Mouse (Mus musculus) heart, postnatal 0 days (tissue): ENCODE results near the gene Tldc1. TPM values are rescaled to one million over a fixed set of nuclear protein-coding genes. Genes with fewer than 3 reads are reported as not detected.
A peak's percentile ranks its signal among the peaks of the same experiment; 100 is the strongest.

ENCODE experiments used
- ATAC-seq: fragments of 200-750 bp; cut with Nextera tagmentation; 2 replicates; pipeline ENCODE4 v1.8.0; 2017; ENCODE audit warnings: low read depth, moderate number of reproducible peaks, moderate library complexity; ENCODE audit not compliant: insufficient read depth
- DNase-seq: peaks from one replicate; pipeline ENCODE4 v3.0.0-alpha.2; 2016; ENCODE audit warnings: low spot score
- H3K27ac ChIP-seq: fragments of 300-500 bp; sonication (generic); 2 replicates; pipeline ENCODE4 v1.5.1; 2014; ENCODE audit warnings: low read depth, mild to moderate bottlenecking
- H3K27me3 ChIP-seq: fragments of 300-500 bp; sonication (generic); 2 replicates; pipeline ENCODE4 v1.6.1; 2014; ENCODE audit warnings: low read length, mixed read lengths; ENCODE audit not compliant: control insufficient read depth, insufficient read depth
- H3K36me3 ChIP-seq: fragments of 300-500 bp; sonication (generic); replicated peaks from 2 replicates; pipeline ENCODE4 v1.6.1; 2014; ENCODE audit warnings: low read length, mixed read lengths; ENCODE audit not compliant: control insufficient read depth, insufficient read depth
- H3K4me1 ChIP-seq: fragments of 300-500 bp; sonication (generic); 2 replicates; pipeline ENCODE4 v1.6.1; 2014; ENCODE audit warnings: antibody characterized with exemption; ENCODE audit not compliant: control insufficient read depth, insufficient read depth
- H3K4me2 ChIP-seq: fragments of 300-500 bp; sonication (generic); 2 replicates; pipeline ENCODE4 v1.6.1; 2014; ENCODE audit warnings: low read depth, mild to moderate bottlenecking, low read length, moderate library complexity
- H3K4me3 ChIP-seq: fragments of 300-500 bp; sonication (generic); 2 replicates; pipeline ENCODE4 v1.5.1; 2014; ENCODE audit warnings: low read depth, low read length
- H3K9ac ChIP-seq: fragments of 300-500 bp; sonication (generic); replicated peaks from 2 replicates; pipeline ENCODE4 v1.6.1; 2014; ENCODE audit warnings: low read depth, low read length, mixed read lengths
- H3K9me3 ChIP-seq: fragments of 300-500 bp; sonication (generic); replicated peaks from 2 replicates; pipeline ENCODE4 v1.6.1; 2016; ENCODE audit warnings: low read length; ENCODE audit not compliant: control insufficient read depth
- CTCF ChIP-seq: IDR thresholded peaks from 2 replicates; pipeline ENCODE4 v1.5.1; 2016; ENCODE audit warnings: antibody characterized with exemption, control low read depth, low read depth
- EP300 ChIP-seq: IDR thresholded peaks from 2 replicates; pipeline ENCODE4 v1.6.1; 2016; ENCODE audit warnings: antibody characterized with exemption, low read depth
- WGBS: fragments of 180-500 bp; shearing (Covaris S2); extraction: QIAGEN DNeasy Blood & Tissue Kit; methylation state at CpG from one replicate; pipeline ENCODE4 v1.1.7; 2014; 5-methylcytosine and 5-hydroxymethylcytosine counted together
- polyA plus RNA-seq: library from polyadenylated mRNA; unstranded; fragments of >200 nt; fragmentation: Nextera tagmentation; extraction: Ambion mirVana; gene quantifications from 2 replicates; pipeline ENCODE4 v1.2.1, GENCODE M21; 2015
- total RNA-seq: library from RNA; depleted of rRNA; stranded (reverse); fragments of >200 nt; gene quantifications from 2 replicates; pipeline ENCODE4 v1.2.3, GENCODE M21; 2014; ENCODE audit warnings: low replicate concordance

The Tldc1 gene
- total and polyA plus RNA-seq, 2 experiments from 2014 or later, result 12.1 to 28.6 TPM

- H3K9ac ChIP-seq, result no peak overlapping the region
- DNase-seq (no peak), ATAC-seq (no peak)
- no peaks in the 10 kb centered on the region for H3K9me3 ChIP-seq
- H3K4me3 ChIP-seq, result no peak overlapping the region
- 0 out of 2 replicates have a peak, but pooled peaks cover under 1% of the 10 kb centered on the region for H3K4me1 ChIP-seq
- no peak overlapping the region for H3K4me2 ChIP-seq
- no peaks in the 10 kb centered on the region for H3K36me3 ChIP-seq
- no peaks in the 10 kb centered on the region for H3K27me3 ChIP-seq
- no peak overlapping the region for H3K27ac ChIP-seq
- no peak for TF ChIP-seq CTCF
- no peak for TF ChIP-seq EP300
- 80% methylated on average over 8 of the region's 8 CpGs for WGBS
These were observed 49.8 kb downstream of the Tldc1 start for GRCm38 (mm10) chr8:119728351-119728895.

DNA sequence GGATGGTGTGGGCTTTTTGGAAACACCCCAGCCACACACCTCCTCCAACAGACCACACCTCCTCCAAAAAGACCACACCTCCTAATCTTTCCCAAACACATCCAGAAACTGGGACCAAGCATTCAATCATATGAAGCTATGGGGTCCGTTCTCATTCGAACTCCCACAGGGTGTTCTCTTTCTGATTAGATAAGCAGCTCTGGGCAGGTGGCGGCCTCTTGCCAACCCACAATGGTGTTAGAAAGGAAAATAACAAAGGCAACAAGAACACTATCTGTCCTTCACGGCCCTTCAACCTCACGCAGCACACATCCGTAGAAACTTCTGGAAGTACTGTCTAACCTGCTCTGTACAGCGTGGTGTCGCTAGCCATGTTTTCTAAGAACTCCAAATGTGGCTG, 51.1 kb downstream of the Tldc1 start:
- H3K36me3 ChIP-seq, result no peaks in the 10 kb centered on the region
- H3K4me3 ChIP-seq, result no peak overlapping the region
- H3K9me3 ChIP-seq, result no peaks in the 10 kb centered on the region
- TF ChIP-seq CTCF (no peak), EP300 (no peak)
- H3K9ac ChIP-seq, result no peak overlapping the region
- DNase-seq, result no peak
- WGBS, result 48% methylated on average over 8 of the region's 8 CpGs
- 0 out of 2 replicates have a peak, but pooled peaks cover 4% of the 10 kb centered on the region for H3K4me1 ChIP-seq
- H3K27ac ChIP-seq, result no peak overlapping the region
- no peak for ATAC-seq
- no peaks in the 10 kb centered on the region for H3K27me3 ChIP-seq
- no peak overlapping the region for H3K4me2 ChIP-seq

- WGBS, result 78% methylated on average over 6 of the region's 6 CpGs
- no peak for TF ChIP-seq EP300
- no peak for TF ChIP-seq CTCF
- Histone ChIP-seq H3K27ac (no peak overlapping the region), H3K4me2 (no peak overlapping the region), H3K9me3 (no peaks in the 10 kb centered on the region), H3K27me3 (no peaks in the 10 kb centered on the region), H3K36me3 (no peaks in the 10 kb centered on the region), H3K9ac (no peak overlapping the region), H3K4me1 (0 out of 2 replicates have a peak, but pooled peaks cover 4% of the 10 kb centered on the region), H3K4me3 (no peak overlapping the region)
- ATAC-seq (no peak), DNase-seq (no peak)
These were observed 53.6 kb downstream of the Tldc1 start for GRCm38 (mm10) chr8:119724596-119724995.

DNA sequence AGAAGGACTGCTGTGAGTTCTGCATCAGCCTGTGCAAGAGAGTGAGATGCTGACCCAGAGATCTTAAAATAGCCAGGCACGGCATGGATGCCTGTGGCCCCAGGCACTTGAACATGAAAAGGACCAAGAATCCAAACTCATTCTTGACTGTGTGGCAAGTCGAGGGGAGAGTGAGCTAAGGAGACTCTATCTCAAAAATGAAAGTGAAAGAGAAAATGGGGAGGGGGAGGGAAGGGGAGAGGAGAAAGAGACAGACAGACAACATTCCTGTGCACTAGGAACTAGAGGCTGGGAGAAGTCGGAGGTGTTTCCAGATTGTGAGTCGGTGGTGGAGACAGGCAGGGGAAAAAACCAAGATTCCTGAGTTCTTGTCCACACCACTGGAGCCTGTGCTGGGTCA, 54.5 kb downstream of the Tldc1 start:
- 11% methylated on average over 4 of the region's 4 CpGs for WGBS
- TF ChIP-seq CTCF, result no peak
- TF ChIP-seq EP300, result no peak
- H3K9ac ChIP-seq, result no peak overlapping the region
- no peak for DNase-seq
- H3K4me3 ChIP-seq, result no peak overlapping the region
- H3K4me1 ChIP-seq, result peaks cover 8% of the 10 kb centered on the region; the same call in 1 of the 2 replicates
- H3K36me3 ChIP-seq, result no peaks in the 10 kb centered on the region
- 0 out of 2 replicates have a peak, but pooled peaks have one; percentile 27 for ATAC-seq
- H3K4me2 ChIP-seq, result no peak overlapping the region
- H3K27me3 ChIP-seq, result no peaks in the 10 kb centered on the region
- H3K27ac ChIP-seq, result no peak overlapping the region
- no peaks in the 10 kb centered on the region for H3K9me3 ChIP-seq

GRCm38 (mm10) chr8:119722348-119722747, 55.9 kb downstream of the Tldc1 start:
- no peaks in the 10 kb centered on the region for H3K9me3 ChIP-seq
- no peaks in the 10 kb centered on the region for H3K36me3 ChIP-seq
- DNase-seq (no peak), ATAC-seq (no peak)
- TF ChIP-seq EP300, result no peak
- TF ChIP-seq CTCF, result no peak
- no peak overlapping the region for H3K9ac ChIP-seq
- 58% methylated on average over 6 of the region's 6 CpGs for WGBS
- H3K4me2 ChIP-seq, result no peak overlapping the region
- no peak overlapping the region for H3K27ac ChIP-seq
- H3K4me3 ChIP-seq, result no peak overlapping the region
- H3K27me3 ChIP-seq, result no peaks in the 10 kb centered on the region
- peaks cover 8% of the 10 kb centered on the region; the same call in 1 of the 2 replicates for H3K4me1 ChIP-seq

DNA sequence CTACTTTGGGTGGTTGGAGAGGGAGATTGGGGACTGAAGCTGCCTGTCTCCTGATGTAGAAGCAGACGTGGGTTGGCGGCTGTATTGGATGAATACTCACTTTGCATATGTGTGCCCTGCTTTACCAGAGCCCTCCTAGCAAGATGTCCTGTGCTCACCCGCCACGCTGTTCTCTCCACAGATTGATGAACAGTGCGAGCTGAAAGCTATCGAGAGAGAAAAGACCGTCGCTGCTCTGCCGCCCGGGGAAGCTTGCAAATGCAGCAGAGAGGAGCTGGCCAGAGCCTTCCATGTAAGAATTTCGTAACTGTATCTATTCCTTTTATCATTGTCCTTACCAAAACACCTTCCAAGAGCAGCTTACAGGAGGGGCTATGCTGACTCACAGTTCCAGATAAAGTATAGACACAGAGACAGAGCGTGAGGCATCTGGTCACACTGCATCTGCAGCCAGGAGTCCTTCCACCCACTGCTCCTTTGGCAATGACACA, 59.2 kb downstream of the Tldc1 start:
- no peaks in the 10 kb centered on the region for H3K36me3 ChIP-seq
- H3K9ac ChIP-seq, result no peak overlapping the region
- peaks cover 8% of the 10 kb centered on the region; the same call in 1 of the 2 replicates for H3K4me1 ChIP-seq
- no peak overlapping the region for H3K27ac ChIP-seq
- no peak for TF ChIP-seq EP300
- no peak for TF ChIP-seq CTCF
- DNase-seq, result no peak
- no peaks in the 10 kb centered on the region for H3K9me3 ChIP-seq
- no peaks in the 10 kb centered on the region for H3K27me3 ChIP-seq
- H3K4me2 ChIP-seq, result no peak overlapping the region
- ATAC-seq, result no peak
- WGBS, result 46% methylated on average over 12 of the region's 12 CpGs
- H3K4me3 ChIP-seq, result no peak overlapping the region
